Mouse (Mus musculus) kidney, postnatal 10 days (tissue): ENCODE results near the gene Cstf1.

Experiments
- DNase-seq: peaks from one replicate; pipeline ENCODE4 v3.0.0; 2021; ENCODE audit warnings: mixed read lengths

The Cstf1 gene

DNA sequence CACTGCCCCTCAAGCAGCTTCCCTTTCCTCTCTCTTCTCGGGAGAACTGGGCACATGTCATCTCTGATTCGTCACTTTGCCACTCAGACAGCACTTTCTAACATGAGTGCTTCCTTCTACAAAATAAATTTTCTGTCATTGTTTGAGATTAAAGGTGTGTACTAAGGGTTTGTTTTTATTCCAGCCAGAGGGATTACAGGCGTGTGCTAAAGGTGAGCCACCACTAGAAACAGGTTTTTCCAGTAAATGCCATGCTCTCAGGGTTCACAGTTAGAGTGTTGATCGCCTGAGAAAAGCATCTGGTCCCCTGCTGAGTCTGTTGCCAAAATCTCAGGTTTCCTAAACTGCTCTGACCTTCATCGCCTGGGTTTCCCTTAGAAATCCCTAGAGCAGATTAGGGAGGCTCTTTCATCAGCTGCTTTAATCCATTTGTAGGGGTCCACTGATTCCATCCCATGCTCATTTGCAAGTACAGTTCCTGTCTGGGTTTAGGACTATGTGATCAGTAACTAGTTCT is 6.6 kb downstream of the Cstf1 start:
- DNase-seq = no peak

DNA sequence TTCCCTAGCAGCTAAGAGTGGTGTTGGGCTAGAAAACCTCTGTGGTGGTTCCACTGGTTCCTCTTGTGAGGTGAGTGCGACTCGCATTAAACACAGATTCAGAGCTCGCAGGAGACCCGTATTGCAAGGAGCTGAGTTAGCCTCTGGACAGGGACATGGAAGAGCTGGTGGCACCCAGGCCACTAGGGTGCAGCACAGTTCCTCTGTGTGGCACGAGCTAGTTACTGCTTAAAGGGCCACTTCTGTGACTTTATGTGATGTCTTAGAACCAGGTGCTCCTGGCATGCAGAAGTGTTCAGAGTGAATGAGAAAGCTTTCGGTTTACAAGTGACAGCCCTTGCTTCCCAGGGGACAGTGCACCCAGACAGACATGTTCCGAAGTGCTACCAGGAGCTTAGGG is 7.9 kb downstream of the Cstf1 start:
- peak; percentile 70 for DNase-seq

DNA sequence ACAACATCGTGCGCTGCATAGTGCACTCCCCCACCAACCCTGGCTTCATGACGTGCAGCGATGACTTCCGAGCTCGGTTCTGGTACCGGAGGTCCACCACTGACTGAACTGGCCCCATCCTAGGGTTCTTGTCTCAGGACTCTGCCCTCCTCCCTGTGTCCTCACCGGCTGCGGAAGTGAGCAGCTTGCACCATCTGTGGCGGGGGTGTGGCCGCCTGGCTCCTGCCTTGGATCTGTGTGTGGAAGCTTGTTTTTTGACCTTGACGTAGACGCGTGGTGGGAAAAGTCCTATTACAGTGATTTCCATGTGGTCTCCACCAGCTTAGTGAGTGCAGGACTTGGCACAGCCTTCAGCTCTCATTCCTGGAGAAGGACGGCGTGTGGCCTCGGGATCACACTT is 10.0 kb downstream of the Cstf1 start:
- DNase-seq = no peak

DNA sequence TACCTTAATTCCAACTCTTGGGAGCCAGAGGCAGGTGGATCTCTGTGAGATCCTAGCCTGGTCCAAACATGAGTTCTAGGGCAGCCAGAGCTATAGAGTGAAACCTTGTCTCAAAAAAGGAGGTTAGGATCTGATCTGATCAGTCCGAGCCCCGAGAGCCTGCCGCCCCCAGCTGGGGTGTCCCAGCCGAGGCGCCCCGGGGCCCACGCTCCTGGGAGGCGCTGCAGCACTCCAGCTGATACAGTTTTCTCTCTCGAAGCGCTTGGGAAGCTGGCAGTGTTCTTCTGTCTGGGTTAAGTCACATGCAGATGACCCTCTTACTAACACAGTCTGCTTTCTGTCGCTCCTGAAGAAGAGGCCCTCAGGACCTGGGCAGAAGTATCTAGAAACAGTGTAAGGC is 10.9 kb downstream of the Cstf1 start:
- no peak for DNase-seq

DNA sequence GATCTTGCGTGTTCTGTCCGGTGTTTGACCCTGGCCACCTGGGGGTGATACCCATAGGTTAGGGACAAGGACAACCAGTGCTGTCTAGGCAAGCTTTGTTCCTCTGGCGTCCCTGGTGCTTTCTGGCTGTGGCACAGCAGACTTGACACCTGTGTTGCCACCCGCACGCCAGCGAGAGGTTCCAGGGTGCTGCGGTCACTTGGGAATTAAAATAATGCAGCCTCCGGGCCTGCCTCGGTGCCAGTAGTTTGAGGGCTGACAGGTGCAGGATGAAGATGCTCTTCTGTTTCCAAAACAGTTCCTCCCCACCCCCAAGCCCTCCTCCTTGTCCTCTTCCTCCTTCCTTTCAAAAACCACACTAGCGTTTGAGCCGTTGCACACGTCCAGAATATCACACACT is 11.4 kb downstream of the Cstf1 start:
- no peak for DNase-seq

DNA sequence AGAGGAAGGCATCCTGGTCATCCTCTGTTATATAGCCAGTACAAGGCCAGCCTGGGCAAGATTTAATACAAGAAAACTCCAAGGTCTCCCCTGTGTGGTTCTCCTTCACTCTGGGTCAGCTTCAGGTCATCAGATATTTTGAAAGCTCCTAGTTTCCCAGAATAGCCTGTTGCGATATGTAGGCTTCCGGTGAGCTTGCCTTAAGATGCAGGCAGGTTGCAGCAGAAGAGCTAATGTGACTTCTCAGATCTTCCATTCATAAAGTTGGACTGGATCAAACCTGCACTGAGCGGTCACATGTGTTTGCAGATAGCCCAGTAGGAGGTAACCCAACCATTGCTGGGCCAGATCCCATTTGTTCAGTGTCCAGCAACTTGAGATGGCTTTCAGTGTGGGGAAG is 14.2 kb downstream of the Cstf1 start:
- DNase-seq = no peak

DNA sequence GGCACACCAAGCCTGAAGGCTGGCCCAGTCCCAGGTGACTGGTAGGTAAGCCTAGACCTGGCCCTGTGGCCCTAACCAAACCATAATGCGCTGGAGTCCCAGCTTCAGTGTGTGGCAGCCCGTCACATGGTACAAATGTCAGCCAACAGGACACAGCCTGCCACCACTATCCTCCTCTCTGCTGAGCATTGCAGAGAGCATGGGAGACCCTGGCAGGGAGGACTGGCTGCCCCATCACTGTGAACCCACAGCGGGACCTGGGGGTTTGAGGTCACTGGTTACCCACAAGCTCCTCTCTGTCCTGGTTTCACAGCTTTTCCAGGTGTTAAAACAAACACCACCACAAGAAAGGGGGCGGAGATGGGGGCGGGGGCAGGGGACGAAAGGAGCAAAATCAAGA is 19.9 kb downstream of the Cstf1 start:
- no peak for DNase-seq

DNA sequence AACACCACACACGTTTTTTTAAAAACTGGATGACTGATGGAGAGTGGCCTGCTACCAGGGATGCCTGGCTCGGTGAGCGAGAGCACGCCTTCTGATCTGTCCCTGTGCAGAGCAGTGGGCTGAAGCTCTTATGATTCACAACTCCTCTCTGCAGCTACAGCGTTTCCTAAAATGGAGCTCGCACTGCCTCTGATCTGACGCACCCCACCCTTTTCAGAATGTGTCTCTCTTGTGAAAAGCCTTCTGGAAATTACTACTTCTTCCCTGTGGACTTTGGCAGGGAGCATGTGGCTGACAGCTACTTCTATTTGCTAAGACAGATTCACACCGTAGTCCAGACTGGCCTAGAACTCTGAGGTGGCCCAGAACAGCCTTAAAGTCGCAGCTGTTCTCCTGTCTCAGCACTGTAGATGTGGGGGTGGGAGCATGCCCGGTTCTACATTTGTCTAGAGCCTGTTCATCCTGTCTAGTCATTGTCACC is 21.6 kb downstream of the Cstf1 start:
- no peak for DNase-seq

DNA sequence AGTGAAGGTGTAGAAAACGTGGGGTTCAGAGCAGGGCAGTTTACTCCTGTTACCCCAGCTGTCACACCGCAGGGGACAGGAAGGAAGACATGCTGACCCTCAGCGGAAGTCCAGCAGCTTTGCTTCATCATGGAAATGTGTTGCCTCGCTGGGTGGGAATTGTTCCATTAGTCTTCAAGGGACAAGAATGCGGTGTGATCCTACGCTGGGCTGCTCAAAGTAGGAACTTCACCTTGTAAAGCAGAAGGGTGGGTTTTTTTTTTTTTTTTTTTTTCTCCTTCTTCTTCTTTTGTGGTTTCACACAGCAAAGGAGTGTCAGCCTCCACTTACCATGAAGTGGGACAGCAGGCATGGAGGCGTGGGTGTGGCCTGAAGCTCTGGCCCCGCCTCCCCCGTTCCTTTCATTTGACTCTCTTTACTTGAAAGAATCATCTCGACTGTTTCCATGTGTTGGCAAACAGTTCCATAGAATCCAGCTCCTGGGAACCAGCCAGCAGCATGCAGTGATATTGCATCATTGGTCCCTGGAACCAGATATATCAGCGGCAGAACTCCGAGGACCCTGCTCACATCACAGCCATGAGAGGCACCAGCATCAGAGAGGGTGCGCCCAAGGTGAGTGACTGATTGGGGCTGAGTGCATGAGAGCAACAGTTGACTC is 23.0 kb downstream of the Cstf1 start, which contains the start of gene Cass4:
TSS of gene Cass4 (plus strand) at position 404 of the 661 bp plus-strand sequence.
- peak; percentile 42 for DNase-seq

DNA sequence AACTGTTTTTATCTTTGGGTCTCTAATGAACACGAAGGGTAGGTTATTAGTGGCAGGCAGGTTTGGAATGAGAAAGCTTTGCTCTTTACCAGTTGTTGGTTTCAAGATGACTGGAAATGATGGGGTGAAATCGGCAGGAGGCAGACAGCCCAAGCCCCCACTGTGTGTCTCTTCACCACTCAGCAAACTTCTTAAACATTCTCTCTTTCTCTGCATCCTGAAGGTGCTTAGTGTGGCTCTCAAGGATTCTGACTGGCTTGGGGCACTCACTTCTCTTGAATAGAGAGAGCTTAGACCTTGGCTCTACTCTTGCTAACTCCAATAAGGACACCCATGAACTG is 23.5 kb downstream of the Cstf1 start:
- no peak for DNase-seq

DNA sequence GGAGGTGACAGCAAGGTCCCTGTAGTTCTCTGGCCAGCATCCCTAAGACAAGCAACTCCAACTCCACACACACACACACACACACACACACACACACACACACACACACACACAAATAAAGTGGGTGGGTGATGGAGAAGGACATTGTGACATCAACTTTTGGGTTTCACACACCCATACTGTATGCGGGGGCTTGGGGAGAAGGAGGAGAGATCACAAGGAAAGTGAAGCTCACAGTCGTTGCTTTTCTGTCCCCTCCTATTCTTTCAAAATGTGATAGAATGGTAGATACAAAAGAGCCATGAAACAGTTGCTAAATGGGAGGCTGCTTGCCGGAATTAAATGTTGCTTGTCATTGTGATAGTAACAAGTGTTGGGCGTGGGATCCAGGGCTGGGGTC is 24.2 kb downstream of the Cstf1 start:
- no peak for DNase-seq

DNA sequence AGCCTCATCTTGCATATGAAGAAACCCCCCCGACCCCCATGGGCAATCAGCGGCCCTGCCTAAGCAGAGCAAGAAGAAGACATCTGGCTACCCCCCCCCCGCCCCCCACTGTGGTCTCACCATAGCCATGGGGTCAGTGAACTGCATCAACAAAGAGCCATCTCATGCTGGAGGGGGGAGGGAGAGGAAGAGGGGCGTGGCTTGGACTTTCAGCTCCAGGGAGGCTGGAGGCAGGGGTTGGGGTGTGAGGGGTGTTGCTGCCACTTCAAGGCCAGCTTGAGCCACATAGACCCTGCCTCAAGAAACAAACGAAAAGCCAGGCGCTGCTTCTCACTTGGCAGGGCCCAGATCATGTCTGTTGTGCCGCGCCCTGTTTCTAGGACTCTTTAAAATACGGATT is 25.5 kb downstream of the Cstf1 start:
- DNase-seq = no peak

DNA sequence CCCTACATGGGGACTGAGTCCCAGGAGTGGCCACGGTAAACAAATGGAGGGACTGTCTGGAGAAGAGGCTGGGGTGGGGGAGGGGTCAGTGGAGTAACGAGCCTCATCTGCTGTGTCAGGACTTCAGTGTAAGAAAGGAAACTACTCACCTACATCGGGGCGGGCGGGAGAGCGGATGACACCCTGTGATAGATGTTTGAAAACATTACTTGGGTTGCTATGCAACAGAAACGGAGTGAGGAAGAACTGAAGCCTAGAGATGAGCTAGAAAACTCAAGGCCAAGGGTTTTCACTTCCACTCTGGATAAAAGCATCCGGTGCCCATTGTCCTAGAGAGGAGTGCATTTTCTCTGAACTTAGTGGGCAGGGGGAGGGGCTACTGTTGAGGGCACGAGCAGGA is 29.4 kb downstream of the Cstf1 start:
- DNase-seq = no peak

DNA sequence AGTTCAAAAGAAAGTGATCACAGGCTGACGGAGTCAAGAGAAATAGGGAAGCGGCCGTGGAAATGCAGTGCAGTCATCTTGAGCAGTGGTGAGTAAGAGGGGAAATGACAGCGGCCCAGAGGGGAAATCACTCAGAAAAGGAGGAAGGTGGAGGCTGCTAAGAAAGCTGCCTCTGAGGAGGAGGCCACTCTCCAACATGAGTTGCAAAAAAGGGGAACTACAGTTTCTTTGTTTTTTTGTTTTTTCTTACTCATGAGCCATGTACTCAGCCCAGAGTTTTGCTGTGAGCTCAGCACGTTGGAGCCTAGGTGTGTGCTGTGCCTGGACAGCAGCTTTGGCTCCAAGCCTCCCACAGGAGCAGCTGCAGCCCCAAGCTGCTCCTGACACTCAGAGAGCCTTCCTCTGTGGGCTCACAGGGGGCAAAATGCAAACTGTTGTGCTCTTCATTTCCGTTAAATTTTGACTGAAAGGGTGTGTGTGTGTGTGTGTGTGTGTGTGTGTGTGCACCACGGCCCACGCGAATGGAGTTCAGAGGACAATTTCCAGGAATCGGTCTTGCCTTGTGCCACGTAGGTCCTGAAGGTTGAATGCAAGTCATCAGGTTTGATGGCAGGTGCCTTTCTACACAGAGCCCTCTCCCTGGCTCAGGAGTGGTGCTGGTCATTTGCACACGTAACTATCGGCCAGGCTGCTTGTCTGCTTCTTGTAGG is 30.8 kb downstream of the Cstf1 start:
- no peak for DNase-seq

DNA sequence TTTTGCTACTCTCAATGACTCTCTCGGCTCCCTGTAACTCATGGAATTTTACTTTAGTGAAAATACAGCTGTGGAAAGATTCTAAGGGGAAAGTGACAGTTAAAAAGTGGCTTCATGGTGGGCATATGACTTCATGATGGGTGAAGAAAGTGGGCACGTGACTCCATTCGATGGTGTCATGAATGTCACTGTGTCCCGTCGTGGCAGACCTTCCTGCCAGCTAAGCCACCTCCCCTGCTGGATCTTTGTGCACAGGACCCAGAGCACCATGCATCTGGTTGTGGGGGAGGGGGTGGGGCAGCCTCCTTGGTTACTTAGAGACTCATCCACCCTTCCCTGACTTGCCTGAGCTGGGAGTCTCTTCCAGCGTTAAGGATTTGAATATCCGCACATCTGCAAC is 33.8 kb downstream of the Cstf1 start:
- no peak for DNase-seq

DNA sequence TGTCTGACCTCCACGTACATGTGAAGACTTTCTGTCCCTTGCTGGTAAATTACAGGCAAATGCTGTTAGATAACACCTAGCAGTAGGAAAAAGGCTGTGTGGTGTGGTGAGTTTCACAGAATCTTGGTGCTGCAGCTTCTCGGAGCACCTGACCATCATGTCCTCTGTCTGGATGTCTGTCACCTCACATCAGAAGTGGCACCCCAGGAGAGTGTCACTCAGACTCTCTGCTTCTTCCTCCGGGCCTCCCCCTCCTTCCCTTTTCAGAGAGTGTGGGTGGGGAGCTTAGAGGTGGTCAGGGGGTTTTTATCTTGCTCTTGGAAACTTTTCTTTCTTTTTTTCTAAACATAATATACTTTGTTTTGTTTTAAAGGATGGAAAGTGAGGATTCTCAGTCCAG is 34.5 kb downstream of the Cstf1 start:
- DNase-seq = no peak

DNA sequence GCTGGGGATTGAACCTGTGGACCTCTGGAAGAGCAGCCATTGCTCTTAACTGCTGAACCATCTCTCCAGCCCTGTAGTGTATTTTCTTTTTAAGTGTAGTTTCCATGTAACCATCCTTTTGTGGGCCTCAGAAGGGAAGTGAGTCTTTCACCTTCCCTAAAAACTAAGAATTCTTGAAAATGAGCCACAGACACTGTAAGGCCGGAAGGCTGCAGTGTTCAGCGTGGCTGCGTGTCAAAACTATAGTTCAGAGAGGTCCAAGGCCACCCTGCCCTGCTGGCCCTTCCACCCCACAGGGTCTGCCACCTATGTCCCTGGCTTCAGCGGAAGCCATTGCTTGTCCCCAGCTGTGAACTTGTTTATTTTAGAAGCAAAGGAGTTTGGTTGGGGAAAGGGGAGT is 35.7 kb downstream of the Cstf1 start:
- no peak for DNase-seq

DNA sequence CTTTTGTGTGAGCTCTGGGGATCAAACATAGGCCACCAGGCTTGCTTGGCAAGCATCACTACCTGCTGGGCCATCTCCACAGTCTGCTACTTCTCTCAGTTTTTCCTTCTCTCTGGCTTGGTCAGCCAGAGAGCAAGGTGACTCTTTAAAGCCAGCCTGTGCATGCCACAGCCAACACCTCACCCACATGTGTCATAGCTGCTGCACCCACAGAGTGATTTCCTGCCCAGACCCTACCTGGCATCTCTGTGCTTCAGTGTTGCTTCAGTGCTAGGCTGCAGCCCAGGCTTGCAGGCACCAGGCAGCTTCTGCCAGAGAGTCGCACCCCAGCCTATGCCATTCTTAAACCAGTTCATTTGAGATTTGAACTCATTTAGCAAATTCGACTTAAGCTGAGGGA is 37.0 kb downstream of the Cstf1 start:
- no peak for DNase-seq

DNA sequence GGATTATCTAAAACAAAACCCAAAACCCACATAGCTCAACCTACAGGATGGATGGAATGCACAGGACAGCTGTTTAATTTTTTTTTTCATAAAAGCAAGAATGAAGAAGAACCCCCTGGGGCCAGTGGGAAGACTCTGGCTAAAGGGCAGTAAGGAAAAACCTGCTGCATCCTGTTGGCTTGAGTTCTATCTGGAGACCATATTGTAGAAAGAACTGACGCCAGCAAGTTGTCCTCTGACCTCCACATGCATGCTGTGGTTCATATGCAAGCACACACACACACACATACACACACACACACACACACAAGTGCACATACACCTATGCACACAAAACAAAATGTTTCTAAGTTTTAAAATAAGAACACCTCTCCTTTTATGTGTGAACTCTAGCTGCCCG is 40.2 kb downstream of the Cstf1 start:
- no peak for DNase-seq

DNA sequence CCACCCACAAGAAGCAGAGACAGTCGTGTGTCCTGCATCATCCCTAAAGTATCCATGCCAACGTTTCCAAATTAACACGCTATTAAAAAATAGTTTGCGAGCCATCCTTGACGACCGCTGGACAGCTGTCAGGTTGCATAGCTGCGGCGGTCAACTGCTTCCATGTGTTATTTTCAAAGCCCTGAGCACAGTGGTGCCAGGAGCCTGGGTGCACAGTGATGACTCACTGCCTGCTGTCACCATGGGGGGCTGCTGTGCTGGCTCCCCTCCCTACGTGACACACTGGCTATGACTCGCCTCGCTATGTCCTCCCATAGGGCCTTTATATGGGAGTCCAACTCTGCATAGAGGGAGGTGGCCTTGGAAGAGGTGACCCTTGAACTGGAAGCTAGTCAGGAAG is 40.6 kb downstream of the Cstf1 start:
- DNase-seq = no peak

DNA sequence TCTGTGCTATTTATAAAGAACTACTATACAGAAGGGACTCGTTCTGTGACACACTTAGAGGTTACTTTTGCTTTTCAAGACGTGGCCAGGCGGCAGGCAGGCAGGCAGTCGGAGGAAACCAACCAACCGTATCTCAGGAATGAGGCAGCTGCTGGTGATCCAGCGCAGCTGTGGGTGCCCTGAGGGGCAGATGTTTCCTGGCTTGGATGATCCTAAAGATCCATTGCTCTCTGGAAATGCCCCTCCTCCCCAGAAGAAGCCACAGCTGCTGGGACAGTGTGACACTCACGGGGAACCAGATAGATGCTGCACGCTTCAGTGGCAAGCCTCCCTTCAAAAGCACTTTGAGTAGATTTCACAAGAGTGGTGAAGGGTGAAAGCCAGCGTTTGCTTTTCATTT is 42.0 kb downstream of the Cstf1 start:
- peak; percentile 58 for DNase-seq

DNA sequence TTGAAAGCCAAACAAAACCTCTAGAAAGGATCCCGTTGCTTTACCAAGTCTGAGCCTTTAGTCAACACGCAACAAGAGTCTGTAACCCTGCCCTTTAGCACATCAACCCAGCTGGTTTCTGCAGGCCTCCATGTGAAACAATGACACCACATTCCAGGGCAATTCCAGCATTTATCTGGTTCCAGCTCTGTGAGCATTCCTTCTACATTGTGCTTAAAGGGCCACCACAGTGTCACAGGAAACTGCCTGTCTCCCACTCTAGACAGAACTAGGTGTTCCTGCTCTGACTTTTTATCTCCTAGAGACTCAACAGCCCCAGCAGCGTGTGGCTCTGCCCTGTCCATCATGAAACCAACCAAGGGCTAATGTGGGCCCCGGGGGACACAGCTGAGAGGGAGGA is 42.8 kb downstream of the Cstf1 start:
- DNase-seq = no peak

DNA sequence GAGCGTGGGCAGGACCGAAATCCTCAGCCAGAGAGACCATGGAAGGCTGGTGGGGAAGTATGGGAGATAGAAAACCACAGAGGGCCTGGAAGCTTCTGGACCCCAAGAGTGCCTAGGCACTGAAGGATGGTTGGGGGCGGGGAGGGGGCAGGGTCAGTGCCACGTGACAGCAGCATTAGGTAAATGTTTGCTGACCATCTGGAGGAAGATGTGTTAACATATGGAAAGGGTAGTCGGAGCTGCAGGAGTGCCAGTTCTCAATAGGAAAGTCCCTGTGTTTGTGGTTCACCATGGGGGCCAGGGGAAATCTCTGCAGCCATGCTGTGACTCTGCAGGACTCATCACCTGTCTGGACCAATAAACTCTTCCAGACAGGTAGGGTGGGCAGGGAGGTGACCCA is 43.4 kb downstream of the Cstf1 start:
- DNase-seq = no peak

DNA sequence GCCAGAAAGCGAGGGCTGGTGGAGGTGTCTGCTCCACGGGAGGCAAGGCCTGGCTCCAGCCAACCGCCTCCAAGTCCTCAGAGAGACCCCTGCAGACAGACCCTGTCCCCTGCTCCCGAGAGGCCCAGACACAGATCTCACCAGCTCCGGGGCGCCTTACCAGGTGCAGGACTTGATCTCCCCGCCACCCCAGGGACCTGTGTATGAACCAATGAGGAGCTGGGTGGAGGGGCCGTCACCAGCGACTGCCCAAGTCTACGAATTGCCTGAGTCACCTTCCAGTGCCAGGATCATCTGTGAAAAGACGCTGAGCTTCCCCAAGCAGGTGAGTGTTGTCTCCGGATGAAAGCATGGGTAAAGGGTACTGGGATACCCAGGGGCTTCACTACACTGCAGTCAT is 45.7 kb downstream of the Cstf1 start:
- DNase-seq = no peak

DNA sequence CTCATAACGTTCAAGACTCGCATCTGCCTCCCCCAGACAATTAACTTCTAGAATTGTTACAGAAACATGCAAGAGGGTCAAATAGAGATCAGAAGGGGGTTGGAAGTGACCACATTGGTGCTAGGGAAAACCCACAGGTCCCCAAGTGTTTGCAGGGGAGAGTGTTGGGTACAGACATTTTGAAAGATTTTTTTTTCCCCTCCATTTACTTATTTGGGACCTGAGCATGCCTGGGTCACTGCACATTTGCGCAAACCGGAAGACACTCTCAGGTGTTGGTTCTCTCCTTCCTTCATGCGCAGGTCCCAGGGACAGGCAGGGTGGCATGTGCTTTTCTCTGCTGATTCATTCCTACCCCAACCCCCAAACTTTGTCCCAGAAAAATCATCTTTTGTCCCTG is 46.4 kb downstream of the Cstf1 start:
- DNase-seq = no peak
